Mouse (Mus musculus) limb, embryonic 13.5 days (tissue): Measurements from ENCODE around the gene Ykt6. TPM values are rescaled to one million over a fixed set of nuclear protein-coding genes. Genes with fewer than 3 reads are reported as not detected.
A peak's percentile ranks its signal among the peaks of the same experiment; 100 is the strongest.

Experiments
- ATAC-seq: fragments of 200-750 bp; cut with Nextera tagmentation; 2 replicates; pipeline ENCODE4 v1.8.0; 2017; ENCODE audit warnings: low read depth, moderate number of reproducible peaks, moderate TSS enrichment; ENCODE audit not compliant: low FRiP score
- H3K27ac ChIP-seq: fragments of 300-500 bp; sonication (generic); 2 replicates; pipeline ENCODE4 v1.5.1; 2015; ENCODE audit warnings: inconsistent platforms, mild to moderate bottlenecking, moderate library complexity
- H3K27me3 ChIP-seq: fragments of 300-500 bp; sonication (generic); 2 replicates; pipeline ENCODE4 v1.6.1; 2015; ENCODE audit warnings: mild to moderate bottlenecking, inconsistent platforms
- H3K36me3 ChIP-seq: fragments of 300-500 bp; sonication (generic); 2 replicates; pipeline ENCODE4 v1.6.1; 2015; ENCODE audit warnings: inconsistent platforms, mild to moderate bottlenecking, moderate library complexity
- H3K4me1 ChIP-seq: fragments of 300-500 bp; sonication (generic); 2 replicates; pipeline ENCODE4 v1.6.1; 2015; ENCODE audit warnings: inconsistent platforms
- H3K4me2 ChIP-seq: fragments of 300-500 bp; sonication (generic); replicated peaks from 2 replicates; pipeline ENCODE4 v1.6.1; 2015; ENCODE audit warnings: inconsistent platforms, mild to moderate bottlenecking, moderate library complexity
- H3K4me3 ChIP-seq: fragments of 300-500 bp; sonication (generic); 2 replicates; pipeline ENCODE4 v1.5.1; 2015; ENCODE audit warnings: moderate library complexity, mild to moderate bottlenecking, inconsistent platforms
- H3K9ac ChIP-seq: fragments of 300-500 bp; sonication (generic); 2 replicates; pipeline ENCODE4 v1.6.1; 2015; ENCODE audit warnings: mild to moderate bottlenecking, inconsistent platforms
- H3K9me3 ChIP-seq: fragments of 300-500 bp; sonication (generic); 2 replicates; pipeline ENCODE4 v1.6.1; 2016; ENCODE audit warnings: inconsistent platforms
- WGBS: fragments of 180-500 bp; shearing (Covaris S2); methylation state at CpG from one replicate; pipeline ENCODE4 v1.1.7; 2015; 5-methylcytosine and 5-hydroxymethylcytosine counted together
- polyA plus RNA-seq: library from polyadenylated mRNA; unstranded; fragments of >200 nt; fragmentation: Nextera tagmentation; extraction: Ambion mirVana; gene quantifications from 2 replicates; pipeline ENCODE4 v1.2.1, GENCODE M21; 2015

Gene Ykt6
- polyA plus RNA-seq, 1 experiment from 2014 or later: 66.6 TPM

DNA sequence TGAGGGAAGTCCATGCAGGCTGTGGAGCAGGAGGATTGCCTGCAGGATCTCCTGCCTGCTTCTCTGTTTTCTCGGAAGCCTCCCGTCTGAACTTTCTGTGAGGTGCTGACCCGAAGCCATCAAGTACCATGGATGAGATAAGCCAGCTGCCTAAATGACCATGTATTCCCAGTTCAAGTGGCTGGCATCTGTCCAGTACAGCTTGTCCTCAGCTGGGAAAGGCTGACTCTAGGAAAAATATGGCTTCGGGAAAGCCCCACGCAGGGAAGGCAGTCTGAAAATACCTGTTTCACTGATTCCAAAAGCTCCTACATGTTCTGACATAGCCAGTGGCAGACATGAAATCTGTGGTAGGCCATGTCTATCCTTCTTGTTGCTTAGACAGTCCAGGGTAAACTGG lies 3.0 kb upstream of the Ykt6 start:
- no peak overlapping the region for H3K4me2 ChIP-seq
- H3K9ac ChIP-seq: no peak overlapping the region
- H3K36me3 ChIP-seq: peaks cover 2% of the 10 kb centered on the region
- no peaks in the 10 kb centered on the region for H3K27me3 ChIP-seq
- peaks cover 33% of the 10 kb centered on the region for H3K4me1 ChIP-seq
- no peak overlapping the region for H3K4me3 ChIP-seq
- H3K9me3 ChIP-seq: no peaks in the 10 kb centered on the region
- 82% methylated on average over 5 of the region's 5 CpGs for WGBS
- no peak for ATAC-seq
- H3K27ac ChIP-seq: no peak overlapping the region

DNA sequence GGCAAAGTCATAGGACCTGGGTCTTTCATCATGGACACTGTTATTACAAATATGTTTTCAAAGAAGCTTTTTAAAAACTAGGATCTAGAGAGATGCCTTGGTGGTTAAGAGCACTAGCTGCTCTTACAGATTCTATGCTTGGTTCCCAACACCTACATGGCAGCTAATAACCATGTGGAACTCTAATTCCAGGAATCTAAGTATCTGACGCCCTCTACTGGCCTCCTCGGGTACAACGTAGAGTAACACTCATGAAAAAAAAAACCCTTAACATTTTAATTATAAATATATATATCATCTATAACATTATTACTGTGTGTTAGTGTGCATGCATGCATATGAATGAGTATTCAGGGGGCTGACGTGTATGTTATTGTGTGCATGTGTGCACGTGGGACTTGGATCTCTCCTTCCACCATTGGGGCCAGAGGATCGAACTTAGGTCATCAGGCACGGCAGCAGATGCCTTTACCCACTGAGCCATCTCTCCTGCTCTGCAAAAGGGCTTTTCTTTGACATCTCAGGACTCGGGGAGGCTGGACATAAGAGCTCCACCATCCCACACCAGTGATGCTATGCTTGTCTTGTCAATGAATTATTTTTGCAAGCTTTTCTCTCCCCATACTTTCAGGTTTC lies 2.2 kb upstream of the Ykt6 start:
- Histone ChIP-seq H3K9me3 (no peaks in the 10 kb centered on the region), H3K4me1 (peaks cover 31% of the 10 kb centered on the region), H3K27me3 (no peaks in the 10 kb centered on the region), H3K9ac (no peak overlapping the region), H3K4me2 (no peak overlapping the region), H3K27ac (no peak overlapping the region), H3K36me3 (peaks cover 5% of the 10 kb centered on the region), H3K4me3 (no peak overlapping the region)
- WGBS: 32% methylated on average over 8 of the region's 8 CpGs
- no peak for ATAC-seq

DNA sequence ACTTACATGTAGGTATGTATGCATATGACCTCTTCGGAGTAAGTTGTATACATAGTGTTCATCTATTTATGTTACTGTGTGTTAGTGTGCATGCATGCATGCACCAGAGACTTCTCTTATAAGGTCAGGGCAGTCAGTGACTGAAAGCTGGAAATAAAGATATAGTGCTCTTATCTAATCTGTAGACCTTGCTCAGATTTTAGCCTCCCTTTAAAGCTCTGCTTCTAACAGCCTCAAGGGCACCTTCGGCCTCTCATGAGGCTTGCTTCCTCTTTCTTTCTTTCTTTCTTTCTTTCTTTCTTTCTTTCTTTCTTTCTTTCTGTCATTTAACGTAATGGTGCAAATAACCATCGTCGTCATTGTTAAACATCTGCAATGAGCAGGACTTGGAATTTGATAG lies 1.1 kb upstream of the Ykt6 start:
- Histone ChIP-seq H3K27me3 (no peaks in the 10 kb centered on the region), H3K27ac (no peak overlapping the region), H3K9ac (no peak overlapping the region), H3K4me2 (peak overlapping the region; percentile 87; the same call in 1 of the 2 replicates), H3K4me1 (peaks cover 21% of the 10 kb centered on the region), H3K9me3 (no peaks in the 10 kb centered on the region), H3K4me3 (no peak overlapping the region), H3K36me3 (peaks cover 9% of the 10 kb centered on the region)
- ATAC-seq: no peak
- 78% methylated on average over 5 of the region's 5 CpGs for WGBS

DNA sequence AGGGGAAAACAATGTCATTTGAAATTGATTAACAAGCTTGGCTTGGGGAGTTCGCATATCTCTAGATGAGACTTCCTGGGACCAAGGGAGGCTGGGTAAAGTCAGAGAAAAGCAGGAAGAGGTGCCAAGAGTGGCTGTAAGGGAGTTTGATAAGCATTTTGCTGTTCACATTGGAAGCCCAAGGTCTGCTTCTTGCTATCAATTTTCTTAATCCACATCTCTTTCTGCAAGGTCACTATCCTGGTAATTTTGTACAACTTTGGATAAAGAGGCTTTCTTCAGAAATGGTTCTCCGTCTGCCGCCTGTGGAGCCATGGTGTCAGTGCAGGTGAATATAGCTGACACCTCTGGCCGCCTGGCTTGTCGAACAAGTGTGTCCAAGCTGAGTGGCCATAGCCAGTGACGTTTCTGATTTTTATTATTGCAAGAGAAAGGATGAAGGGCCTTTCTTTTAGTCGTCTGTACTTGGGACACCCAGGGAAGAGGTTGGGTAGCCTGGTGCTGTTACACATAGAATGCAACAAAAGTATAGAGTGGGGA lies 458 bp upstream of the Ykt6 start:
- H3K27ac ChIP-seq: peak overlapping the region; percentile 93
- H3K27me3 ChIP-seq: no peaks in the 10 kb centered on the region
- no peaks in the 10 kb centered on the region for H3K9me3 ChIP-seq
- peak; percentile 83 for ATAC-seq
- H3K4me2 ChIP-seq: peak overlapping the region; percentile 87
- H3K36me3 ChIP-seq: peaks cover 13% of the 10 kb centered on the region
- H3K4me1 ChIP-seq: peaks cover 19% of the 10 kb centered on the region
- WGBS: 7% methylated on average over 7 of the region's 7 CpGs
- H3K4me3 ChIP-seq: peak overlapping the region; percentile 95
- peak overlapping the region; percentile 93 for H3K9ac ChIP-seq

DNA sequence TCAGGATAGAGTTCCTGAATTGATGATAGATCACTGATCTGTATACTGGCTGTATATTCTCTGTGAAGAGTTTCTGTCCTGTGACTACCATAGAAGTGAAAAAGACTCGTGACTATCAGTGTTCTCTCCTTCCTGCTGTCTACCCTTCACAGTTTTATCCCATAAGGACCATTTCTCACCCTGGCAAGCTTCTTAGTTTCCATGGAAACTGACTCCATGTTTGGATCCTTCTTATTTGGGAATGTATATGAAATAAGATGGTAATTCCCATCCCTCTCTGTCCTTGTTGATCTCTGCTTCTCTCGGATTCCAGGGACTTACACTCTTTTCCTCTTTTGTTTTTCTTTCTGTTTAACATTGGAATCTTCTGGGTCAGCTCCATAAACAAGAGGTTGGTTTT lies 4.6 kb downstream of the Ykt6 start:
- H3K4me1 ChIP-seq: peaks cover 16% of the 10 kb centered on the region
- no peak overlapping the region for H3K4me2 ChIP-seq
- H3K9me3 ChIP-seq: no peaks in the 10 kb centered on the region
- no peak for ATAC-seq
- no peak overlapping the region for H3K4me3 ChIP-seq
- no peak overlapping the region for H3K9ac ChIP-seq
- no peak overlapping the region for H3K27ac ChIP-seq
- WGBS: 87% methylated on average over 2 of the region's 2 CpGs
- peaks cover 61% of the 10 kb centered on the region for H3K36me3 ChIP-seq
- no peaks in the 10 kb centered on the region for H3K27me3 ChIP-seq

DNA sequence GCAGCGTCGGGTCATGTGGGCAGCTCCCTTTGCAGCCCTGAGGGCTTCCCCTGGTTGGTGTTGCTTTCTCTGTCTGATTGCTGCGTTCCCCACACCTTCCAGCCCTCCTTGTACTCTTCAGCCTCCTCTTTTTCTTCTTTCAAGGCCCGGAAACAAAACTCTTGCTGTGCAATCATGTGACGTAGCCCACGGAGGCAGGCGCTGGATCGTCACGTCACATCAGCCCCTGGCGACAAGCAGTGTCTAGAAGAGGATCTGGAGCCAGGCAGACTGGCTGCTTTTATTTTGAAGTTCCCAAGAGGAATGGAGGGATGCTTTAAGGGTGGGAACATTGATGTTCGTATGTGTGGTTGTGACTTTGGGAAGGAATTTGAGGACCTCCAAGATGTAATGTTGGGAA lies 10.4 kb downstream of the Ykt6 start:
- H3K4me2 ChIP-seq: no peak overlapping the region
- no peak overlapping the region for H3K27ac ChIP-seq
- no peak for ATAC-seq
- H3K27me3 ChIP-seq: no peaks in the 10 kb centered on the region
- peaks cover 2% of the 10 kb centered on the region; the same call in 1 of the 2 replicates for H3K4me1 ChIP-seq
- no peak overlapping the region for H3K9ac ChIP-seq
- no peak overlapping the region for H3K4me3 ChIP-seq
- 87% methylated on average over 11 of the region's 11 CpGs for WGBS
- H3K36me3 ChIP-seq: peaks cover 94% of the 10 kb centered on the region
- no peaks in the 10 kb centered on the region for H3K9me3 ChIP-seq

DNA sequence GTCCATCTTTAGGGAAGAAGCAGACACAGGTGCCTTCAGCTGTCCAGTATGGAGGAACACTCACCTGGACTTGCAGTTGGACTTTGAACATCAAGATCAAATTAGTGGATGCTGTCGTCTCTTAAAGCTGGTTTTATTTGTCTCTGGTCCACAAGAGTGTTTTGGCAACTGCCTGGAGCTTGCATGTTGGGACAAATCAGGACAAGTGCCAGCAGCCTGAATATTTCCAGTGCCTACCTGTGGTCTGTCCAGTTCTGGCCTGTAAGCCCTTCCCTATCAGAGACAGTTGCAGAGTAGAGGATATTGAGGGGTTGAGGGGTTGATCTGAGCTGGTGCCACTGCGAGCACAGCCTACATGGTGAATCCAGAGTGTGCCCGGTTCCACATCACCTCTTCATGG lies 11.3 kb downstream of the Ykt6 start:
- H3K9ac ChIP-seq: no peak overlapping the region
- peaks cover 7% of the 10 kb centered on the region for H3K4me1 ChIP-seq
- H3K36me3 ChIP-seq: peaks cover 85% of the 10 kb centered on the region
- H3K27me3 ChIP-seq: no peaks in the 10 kb centered on the region
- H3K4me2 ChIP-seq: no peak overlapping the region
- H3K27ac ChIP-seq: no peak overlapping the region
- no peaks in the 10 kb centered on the region for H3K9me3 ChIP-seq
- H3K4me3 ChIP-seq: no peak overlapping the region
- no peak for ATAC-seq
- 89% methylated on average over 3 of the region's 3 CpGs for WGBS

DNA sequence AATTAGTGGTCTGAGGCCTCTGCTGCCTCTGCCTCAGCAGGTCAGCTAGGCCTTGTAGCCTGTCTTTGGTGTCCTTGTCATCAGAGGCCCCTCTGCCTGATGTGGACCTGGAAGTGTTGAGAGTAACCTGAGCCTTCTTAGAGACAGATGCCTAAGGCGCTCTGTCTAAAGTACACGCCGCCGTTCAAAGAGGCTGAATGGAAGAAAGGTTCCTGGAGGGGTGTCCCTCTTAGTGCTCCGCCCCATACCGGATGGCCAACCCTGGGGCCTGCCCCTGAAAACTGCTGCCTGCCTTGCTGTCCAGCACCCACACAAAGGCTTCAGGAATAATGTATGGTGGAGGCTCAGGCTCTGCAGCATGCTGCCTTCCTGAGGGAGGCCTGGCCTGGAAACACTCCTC lies 12.7 kb downstream of the Ykt6 start:
- Histone ChIP-seq H3K27ac (no peak overlapping the region), H3K4me3 (no peak overlapping the region), H3K4me2 (no peak overlapping the region), H3K9ac (no peak overlapping the region), H3K36me3 (peaks cover 71% of the 10 kb centered on the region), H3K9me3 (no peaks in the 10 kb centered on the region), H3K27me3 (no peaks in the 10 kb centered on the region), H3K4me1 (peaks cover 21% of the 10 kb centered on the region)
- no peak for ATAC-seq
- WGBS: 69% methylated on average over 6 of the region's 6 CpGs

DNA sequence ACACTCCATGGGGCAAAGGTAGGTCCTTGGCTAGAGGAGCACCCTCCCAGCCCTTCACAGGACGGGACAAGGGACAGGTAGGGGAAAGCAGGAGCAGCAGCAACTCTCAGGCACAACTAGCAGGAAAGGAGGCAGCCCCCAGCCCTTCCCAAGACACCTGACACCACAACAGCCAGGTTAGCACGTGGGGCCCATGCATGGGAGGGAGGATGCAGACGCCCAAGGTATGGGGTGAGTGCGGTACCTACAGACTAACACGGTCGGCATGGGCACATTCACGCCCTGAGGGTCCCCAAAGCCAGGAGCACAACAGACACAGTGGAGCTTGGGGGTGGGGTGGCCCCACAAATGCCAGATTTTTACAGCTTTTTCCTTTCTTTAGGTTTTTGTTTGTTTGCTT lies 15.7 kb downstream of the Ykt6 start:
- 0 out of 2 replicates have a peak overlapping the region, but pooled peaks have one; percentile 19 for H3K9ac ChIP-seq

DNA sequence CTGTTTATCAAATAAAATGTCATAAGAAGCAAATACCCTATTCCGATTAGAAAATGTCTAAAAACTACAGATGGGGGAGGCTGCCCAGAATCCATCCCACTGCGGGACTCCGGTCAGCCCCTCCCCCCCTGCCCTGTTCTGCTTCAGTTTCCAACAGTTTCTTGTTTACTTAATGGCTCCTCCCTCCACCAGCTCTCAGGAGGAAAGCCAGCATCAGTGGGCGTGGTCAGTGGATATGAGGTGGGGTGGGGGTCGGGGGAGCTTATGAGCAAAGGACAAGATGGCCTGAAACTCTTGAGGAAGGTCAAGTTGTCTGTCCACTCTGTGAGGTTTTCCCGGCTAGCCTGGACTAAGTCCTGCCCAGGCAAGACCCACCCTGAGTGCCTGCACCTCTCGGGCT lies 17.7 kb downstream of the Ykt6 start:
- no peak for ATAC-seq
- Histone ChIP-seq H3K9me3 (no peaks in the 10 kb centered on the region), H3K9ac (no peak overlapping the region), H3K27ac (no peak overlapping the region), H3K4me3 (no peak overlapping the region), H3K4me1 (peaks cover 32% of the 10 kb centered on the region), H3K27me3 (no peaks in the 10 kb centered on the region), H3K4me2 (no peak overlapping the region), H3K36me3 (peaks cover 22% of the 10 kb centered on the region)
- 53% methylated on average over 7 of the region's 7 CpGs for WGBS

More for the DNA sequence above, 15.7 kb downstream of the Ykt6 start:
- Histone ChIP-seq H3K4me3 (no peak overlapping the region), H3K4me2 (no peak overlapping the region), H3K27me3 (no peaks in the 10 kb centered on the region), H3K36me3 (peaks cover 41% of the 10 kb centered on the region), H3K27ac (no peak overlapping the region), H3K4me1 (peaks cover 30% of the 10 kb centered on the region), H3K9me3 (no peaks in the 10 kb centered on the region)
- WGBS: 38% methylated on average over 7 of the region's 7 CpGs
- no peak for ATAC-seq

DNA sequence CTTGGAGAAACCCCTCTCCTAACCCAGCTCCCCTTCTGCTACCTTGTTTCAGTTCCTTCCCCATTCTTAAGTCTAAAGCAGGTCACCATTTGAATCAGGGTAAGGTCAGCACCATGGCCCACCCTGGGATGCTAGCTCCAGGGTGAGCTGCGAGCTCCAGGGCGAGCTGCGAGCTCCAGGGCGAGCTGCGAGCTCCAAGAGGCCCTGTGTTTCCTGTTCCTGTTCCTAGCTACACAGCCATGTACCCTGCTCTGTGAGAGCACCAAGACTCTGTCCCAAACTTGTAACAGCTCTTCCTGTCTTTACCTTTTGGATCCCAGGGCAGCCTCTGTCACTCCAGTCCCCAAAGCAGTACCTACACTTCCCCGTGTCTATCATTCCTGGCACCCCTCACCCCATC lies 18.6 kb downstream of the Ykt6 start:
- Histone ChIP-seq H3K27me3 (no peaks in the 10 kb centered on the region), H3K4me2 (no peak overlapping the region), H3K36me3 (peaks cover 13% of the 10 kb centered on the region), H3K4me3 (no peak overlapping the region), H3K4me1 (peaks cover 32% of the 10 kb centered on the region), H3K27ac (no peak overlapping the region), H3K9ac (no peak overlapping the region), H3K9me3 (no peaks in the 10 kb centered on the region)
- 77% methylated on average over 6 of the region's 6 CpGs for WGBS
- ATAC-seq: no peak

DNA sequence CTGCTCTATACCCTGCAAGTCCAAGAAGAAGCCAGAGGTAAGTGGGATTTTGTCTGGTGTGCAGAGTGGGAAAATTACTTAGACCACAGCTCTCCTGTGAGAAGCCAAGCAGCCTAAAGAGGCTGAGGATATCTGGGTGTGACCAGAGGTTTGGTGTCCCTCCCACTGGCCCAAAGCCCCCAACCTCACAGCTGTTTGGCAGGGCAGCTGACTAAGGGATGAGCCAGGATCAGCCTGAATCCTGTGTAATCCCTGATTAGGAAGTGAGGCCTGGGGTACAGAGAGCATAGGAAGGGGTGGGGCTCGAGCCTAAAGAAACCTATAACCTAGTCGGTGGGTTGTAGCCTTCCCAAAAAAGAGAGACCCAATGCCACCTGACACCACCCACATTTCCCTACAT lies 19.6 kb downstream of the Ykt6 start:
- no peaks in the 10 kb centered on the region for H3K9me3 ChIP-seq
- H3K4me1 ChIP-seq: peaks cover 32% of the 10 kb centered on the region
- peaks cover 2% of the 10 kb centered on the region for H3K36me3 ChIP-seq
- WGBS: 66% methylated on average over 2 of the region's 2 CpGs
- ATAC-seq: no peak
- no peak overlapping the region for H3K4me2 ChIP-seq
- H3K27me3 ChIP-seq: no peaks in the 10 kb centered on the region
- no peak overlapping the region for H3K27ac ChIP-seq
- H3K4me3 ChIP-seq: no peak overlapping the region
- H3K9ac ChIP-seq: no peak overlapping the region

DNA sequence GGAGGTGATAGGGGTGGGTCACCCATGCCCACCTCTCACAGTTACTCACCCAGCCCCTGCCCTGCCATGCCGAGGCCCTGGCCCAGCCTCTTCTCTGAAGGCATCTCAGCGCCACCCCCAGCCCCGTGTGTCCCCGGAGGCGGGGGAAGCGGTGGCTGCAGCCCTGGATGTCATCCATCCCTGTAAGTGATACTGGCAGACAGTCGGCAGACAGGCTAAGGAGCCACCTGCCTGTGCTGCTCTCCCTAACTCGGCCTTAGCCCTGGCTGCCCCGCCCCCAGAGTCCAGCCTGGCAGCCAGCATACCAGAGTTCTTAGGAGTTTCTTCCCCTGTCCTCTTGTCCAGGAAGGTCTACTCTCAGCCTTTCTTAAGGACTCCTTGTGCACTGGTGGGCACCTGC lies 20.6 kb downstream of the Ykt6 start:
- WGBS: 8% methylated on average over 9 of the region's 9 CpGs
- no peak overlapping the region for H3K4me3 ChIP-seq
- H3K27me3 ChIP-seq: no peaks in the 10 kb centered on the region
- H3K36me3 ChIP-seq: no peaks in the 10 kb centered on the region; the same call in 1 of the 2 replicates
- no peak overlapping the region for H3K27ac ChIP-seq
- ATAC-seq: no peak
- no peak overlapping the region for H3K4me2 ChIP-seq
- H3K9me3 ChIP-seq: no peaks in the 10 kb centered on the region
- H3K9ac ChIP-seq: no peak overlapping the region
- peaks cover 27% of the 10 kb centered on the region for H3K4me1 ChIP-seq
